Mouse (Mus musculus): ENCODE measurements around the gene Mast4.

The Mast4 gene

DNA sequence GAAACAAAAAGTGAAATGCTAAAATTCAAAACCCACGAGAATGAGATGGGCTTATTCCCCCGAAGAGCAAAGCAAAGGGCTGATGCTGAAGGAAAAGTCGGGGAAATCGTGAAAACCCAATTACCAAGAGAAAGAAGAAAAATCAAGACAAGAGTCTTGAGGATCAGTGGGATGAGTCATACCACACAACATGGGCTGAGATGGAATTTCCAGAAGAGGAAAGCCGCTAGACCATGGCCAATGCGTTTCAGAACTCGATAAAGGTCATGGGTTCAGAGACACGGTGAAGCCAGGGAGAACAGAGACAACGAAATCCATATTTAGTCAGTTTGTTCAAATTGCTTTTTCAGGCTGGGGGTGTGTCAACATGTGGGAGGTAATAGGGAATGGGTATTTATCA is 290.6 kb downstream of the Mast4 start:
- no peak for DNase-seq (ENCODE audit: low spot score)

DNA sequence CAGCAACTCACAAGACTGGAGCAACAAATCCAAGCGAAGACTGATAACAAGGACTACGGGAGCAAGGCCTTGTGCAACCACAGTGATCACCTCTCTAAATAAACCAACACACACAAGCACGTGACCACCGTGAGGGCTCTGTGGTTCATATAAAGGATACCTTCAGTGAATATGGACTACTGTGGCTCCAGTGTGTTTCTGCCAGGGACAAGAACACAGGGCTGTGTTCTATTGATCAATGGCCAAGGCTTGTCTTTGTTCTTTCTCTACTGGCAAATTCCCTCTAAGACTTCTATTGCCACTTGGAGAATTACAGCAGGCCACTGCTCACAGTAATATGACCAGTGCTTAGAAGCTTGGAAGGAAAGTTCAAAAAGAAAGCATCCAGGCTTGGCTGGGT is 291.3 kb downstream of the Mast4 start:
- no peak for DNase-seq (ENCODE audit: low spot score)

DNA sequence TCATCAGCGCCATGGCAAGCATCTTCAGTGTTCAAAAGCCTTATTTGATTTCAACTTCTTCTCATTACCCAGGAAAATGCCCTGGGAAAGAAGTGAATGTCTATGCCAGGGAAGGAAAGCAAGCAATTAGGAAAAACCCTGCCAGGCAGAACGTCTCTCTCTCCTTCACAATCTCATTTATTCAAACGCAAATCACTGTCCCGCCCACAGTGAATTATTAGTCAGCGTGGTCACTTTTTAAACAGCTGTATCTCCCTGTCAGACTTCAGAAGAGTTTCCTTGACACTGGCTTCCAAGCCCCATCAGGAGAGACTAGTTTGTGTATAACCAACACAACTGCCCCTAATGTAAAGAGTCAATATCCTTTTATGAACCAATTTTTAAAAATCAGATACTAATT is 296.8 kb downstream of the Mast4 start:
- no peak for DNase-seq (ENCODE audit: low spot score)

DNA sequence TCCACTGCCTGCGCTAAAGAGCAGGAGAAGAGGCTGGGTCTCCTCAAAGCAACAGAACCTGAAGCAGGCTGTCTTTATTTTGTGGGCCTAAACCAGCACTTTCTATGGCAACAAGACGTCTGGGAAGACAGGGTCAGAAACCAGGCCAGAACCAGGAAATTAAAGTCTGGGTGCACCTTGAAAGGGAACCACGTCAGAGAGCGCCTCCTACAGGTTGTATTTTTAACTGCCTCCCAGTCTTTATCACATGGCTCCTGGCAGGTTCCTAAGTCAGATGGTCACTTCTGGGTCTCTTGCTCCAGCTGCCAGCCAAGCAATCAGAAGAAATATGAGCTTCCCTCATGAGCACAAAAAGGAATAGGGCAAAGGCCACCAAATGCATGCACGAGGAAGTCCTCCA is 304.9 kb downstream of the Mast4 start:
- DNase-seq (ENCODE audit: low spot score), result no peak

DNA sequence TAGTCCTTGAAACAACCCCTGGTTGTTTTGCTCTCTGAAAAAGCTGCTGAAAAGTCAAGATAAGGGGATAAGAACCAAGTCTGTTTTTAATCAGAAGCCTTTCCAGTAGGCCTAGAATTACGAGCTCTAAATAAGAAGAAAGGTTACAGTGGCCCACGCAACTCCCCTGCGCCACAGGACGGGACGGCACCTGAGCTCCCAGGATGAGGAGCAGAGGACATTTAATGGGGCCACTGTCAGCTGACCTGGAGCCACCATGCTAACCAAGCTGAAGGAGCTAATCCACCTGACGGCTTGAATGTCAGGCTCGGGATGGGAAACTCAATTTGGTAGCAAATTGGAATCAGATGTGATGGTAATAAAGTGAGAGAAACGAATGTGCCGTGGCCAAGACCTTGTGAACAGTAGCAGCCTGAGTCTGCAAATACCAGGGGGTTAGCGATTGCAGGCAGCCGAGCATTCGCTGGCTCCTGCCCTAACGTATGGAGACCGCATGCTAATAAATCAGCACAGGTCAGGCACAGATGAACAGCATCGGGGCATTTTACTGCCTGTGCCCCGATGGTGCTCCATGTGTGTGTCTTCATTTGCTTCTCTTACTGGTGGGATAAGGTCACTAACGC is 306.7 kb downstream of the Mast4 start:
- DNase-seq (ENCODE audit: low spot score), result no peak

DNA sequence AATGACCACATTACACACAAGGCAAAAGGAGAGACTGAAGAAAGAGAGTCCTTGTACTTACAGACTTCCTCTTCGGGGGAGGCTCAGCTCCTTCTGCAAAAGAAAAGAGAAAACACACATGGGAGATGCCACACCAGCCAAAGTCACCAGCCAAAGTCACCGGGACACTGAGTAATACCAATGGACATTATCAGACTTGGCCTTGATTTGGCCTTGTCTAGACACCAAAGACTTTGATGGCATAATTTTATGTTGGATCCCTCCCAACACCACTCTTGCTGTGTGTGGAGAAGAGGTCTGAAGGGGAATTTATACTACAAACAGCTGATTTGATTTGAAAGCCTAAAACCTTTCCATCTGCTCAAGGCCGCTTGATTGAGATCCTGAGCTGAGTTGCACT is 308.8 kb downstream of the Mast4 start:
- no peak for DNase-seq (ENCODE audit: low spot score)

DNA sequence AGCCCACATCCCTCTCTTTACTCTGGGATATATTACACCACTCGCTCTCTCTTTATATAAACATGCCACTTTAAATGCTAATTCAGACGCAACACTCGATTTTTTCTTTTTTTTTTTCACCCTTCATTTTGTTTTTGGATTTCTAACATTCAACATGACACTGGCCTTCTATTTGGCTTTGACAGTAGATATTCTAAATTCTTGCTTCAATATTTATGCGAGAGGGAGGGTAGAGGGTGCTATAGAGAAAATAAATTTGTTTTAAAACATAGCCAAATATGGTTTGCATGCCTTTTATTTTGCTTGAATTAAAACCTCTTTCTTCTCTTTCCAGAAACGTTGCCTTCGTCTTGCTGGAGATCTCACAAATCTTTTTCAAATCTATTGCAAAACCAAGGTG is 315.8 kb downstream of the Mast4 start:
- DNase-seq (ENCODE audit: low spot score), result no peak

DNA sequence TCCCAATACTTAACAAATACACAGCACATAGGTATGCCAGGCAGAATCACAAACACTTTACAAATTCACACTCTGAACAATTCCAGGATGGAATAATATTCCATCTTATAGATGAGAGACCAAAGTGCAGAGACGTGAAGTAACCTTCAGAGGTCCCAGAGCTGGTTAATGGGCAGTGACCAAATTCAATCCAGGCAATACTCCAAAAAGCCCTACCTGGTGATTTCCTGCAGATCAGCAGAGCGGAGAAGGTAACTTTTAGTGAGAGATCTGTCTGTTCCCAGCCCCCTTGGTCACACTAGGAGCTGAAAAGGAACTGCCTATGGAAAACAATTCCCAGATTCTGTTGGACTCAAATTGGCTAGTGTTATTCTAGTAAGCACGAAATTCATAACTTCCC is 316.6 kb downstream of the Mast4 start:
- no peak for DNase-seq (ENCODE audit: low spot score)

DNA sequence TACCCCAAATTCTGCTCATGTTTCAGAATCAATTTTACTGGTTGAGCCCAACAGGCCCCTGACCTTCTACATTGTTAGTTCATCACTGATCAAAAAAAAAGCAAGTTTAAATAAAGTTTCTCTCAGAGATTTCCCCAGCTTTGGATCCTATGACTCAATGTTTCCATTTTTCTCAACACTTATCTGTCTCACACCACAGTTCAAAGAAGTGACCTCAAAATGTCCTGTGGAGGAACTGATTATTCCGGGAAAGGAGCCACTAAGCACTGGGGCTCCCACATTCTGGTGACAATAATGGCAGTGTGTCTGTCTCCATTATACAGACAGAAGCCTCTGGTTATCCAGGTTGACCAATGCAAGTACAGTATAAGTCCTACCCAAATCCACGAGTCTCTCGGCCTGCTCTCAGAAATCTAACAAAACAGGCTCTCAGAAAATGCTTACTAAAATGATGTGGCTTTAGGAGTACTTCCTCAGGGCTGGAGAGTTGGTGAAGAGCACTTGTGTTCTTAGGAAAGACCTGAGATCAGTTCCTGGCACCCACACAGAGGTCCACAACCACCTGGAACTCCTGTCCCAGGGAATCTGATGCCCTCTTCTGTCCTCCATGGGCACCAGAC is 319.1 kb downstream of the Mast4 start:
- no peak for DNase-seq (ENCODE audit: low spot score)

DNA sequence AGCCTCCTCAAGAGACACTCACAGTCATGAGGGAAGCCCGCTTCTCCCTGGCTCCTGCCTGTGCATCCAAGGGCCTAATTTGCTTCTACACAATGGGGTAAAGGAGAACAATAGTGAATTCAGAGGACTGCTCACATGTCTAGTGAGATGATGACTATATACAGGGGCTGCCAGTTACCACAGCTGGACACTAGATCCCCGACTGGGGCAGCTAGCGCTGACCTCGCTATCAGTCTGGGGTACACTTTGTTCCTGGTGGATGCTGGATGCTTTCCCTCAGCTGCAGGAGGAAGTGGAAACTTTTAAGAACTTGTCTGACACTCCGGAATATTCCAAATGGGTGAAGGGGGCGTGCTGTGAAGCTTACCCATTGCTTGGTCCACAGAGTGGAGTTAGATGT is 319.7 kb downstream of the Mast4 start:
- peak; percentile 69 for DNase-seq (ENCODE audit: low spot score)

DNA sequence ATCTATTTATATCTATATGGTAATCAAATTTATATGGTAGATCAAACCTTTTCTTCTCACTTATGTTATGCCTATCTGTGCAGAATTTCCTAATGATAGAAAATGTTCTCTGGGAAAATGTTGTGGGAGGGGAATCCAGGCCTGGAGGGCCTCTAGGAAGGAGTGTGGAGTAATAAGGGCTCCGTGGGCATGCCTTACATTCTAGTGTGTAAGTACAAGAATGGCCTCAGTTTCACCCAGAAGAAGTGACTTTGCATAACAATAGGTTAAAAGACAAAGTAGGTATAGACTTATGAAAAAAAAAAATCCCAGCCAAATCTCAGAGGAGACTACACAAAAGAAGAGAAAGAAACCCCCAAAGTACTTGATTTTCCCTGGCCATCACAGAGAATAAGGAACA is 320.1 kb downstream of the Mast4 start:
- DNase-seq (ENCODE audit: low spot score), result peak; percentile 14

DNA sequence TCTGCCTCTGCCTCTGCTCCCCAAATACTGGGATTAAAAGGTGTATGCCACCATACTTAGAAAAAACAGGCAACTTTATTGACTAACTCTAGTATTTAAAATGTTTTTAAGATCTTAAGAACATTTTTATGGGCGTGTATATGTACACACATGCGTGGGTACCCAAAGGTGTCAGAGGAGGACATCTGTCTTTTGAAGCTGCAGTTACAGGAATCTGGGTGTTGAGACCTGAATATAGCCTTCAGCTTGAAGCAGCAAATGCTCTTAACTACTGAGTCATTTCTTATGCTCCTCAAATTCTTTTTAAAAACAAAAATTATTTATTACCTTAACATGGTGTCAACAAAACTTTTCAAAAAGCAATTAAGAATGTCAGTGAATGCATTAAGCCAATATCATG is 329.1 kb downstream of the Mast4 start:
- no peak for DNase-seq (ENCODE audit: low spot score)

DNA sequence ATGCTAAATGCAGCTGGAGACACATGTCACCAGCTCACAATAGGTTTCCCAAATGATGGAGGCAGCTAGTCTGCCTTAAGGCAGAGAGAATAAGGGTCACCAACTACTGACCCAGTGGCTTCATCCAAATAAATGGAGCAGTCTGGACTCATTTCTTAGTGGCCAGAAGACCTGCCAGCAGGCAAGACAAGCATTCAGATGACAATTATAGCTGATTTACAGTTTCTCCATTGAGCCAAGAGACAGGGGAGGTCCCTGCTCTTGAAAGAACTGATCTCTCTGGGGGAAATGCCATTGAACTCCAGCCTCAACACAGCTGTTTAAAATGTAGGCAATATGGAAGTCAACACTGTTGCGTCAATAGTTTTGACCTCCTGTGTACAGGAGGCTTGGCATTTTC is 332.5 kb downstream of the Mast4 start:
- DNase-seq (ENCODE audit: low spot score), result peak; percentile 46

DNA sequence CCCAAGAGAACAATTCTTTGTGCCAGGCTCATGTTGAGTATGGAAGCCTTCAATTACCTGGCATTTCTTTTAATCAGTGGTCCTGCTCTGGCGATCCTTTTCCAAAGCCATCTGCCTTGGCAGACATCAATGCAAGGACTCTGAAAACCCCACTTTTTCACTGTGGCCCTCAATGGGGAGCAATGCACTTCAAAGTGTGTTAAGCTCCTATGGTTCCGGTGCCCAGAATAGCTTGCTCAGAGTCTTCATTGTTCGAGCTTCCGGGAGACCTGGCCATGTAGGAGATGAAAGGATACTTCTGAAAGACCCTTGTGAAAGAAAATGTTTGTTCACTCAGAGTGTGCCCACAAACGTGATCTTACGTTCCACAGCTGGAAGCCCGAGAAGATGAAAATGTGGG is 333.4 kb downstream of the Mast4 start:
- DNase-seq (ENCODE audit: low spot score), result no peak

DNA sequence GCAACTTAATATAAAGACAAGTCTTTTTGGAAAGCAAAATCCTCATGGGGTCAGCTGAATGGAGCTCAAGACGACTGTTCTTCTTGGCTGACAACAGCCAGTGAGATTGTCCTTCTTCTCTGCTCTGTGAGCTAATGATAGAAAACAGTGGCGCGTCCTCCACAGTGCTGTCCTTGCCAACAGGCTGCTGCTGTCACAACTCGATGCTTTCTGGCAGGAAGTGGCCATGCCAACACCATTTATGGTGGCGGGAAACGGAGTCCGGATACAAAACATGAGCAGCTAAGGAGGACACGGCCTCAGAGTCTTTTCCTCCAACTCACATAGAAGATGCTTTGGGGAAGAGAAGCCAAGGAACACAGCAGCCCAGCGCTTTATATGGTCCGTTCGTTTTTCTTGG is 340.2 kb downstream of the Mast4 start:
- no peak for DNase-seq (ENCODE audit: low spot score)

DNA sequence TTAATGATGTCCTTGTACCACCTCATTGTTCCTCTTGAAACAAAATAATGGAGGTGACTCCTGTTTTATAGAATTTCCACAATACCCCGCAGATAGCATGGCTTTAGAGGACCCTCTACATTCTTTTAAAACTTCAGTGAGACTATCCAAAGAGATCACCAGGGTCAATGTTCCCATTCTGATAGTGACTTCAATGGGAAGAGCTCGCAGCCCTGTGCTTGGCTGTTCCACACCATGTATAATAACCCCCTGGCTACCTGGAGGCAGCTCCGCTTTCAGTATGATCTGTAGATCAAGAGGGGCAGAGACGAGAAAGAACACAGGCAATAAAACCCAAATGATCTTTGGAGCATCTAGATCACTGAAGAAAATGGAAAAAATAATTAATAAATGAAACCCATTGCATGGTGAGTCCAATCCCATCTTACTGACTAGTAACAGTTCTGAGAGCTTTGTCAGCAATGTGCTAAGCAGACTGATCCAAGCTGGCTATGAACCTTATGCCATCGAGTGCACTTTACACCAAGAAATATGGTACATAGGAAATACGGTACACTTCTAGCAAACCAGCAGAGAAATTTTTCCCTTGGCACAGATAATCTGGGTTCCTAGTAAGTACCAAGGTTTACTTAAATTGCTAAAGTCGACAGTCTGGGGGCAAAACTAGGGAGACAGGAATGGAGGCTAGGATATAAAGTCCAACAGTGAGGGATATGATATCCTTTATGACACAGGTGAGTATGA is 341.4 kb downstream of the Mast4 start:
- no peak for DNase-seq (ENCODE audit: low spot score)

DNA sequence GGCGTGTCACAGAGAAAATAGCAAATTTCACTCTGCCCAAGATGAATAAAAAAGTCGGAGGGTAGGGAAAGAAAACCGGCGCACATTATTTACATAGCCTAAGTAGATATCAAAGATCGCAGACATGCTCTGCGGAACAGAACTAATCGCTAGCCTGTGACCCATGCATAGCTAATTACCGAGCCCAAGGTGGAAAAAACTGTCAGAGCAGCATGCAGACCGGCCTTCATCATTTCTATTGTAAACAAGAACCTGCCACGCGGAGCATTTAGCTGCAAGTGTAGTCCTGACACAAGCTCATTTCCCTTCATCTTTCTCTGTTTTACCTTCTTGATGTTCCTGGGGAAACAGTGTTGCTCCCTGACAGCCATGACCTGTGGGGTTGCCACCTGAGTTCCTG is 342.4 kb downstream of the Mast4 start:
- no peak for DNase-seq (ENCODE audit: low spot score)

DNA sequence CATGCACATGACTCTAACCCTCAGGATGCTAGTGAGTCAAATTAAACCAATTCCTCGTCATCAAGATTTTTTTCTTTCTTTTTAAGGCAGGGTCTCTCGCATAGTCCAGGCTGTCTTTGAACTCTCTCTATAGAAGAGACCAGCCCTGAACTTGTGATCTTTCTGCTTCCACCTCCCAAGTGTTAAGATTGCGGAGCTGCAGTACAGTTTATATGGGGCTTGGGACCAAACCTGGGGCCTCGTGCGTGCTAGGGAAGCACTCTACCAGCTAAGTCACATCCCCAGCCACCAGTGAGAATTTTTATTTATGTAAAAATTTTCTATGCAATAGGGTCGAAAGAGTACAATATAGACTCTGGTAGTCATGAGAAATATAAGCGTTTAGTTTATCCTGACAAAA is 343.1 kb downstream of the Mast4 start:
- DNase-seq (ENCODE audit: low spot score), result no peak

DNA sequence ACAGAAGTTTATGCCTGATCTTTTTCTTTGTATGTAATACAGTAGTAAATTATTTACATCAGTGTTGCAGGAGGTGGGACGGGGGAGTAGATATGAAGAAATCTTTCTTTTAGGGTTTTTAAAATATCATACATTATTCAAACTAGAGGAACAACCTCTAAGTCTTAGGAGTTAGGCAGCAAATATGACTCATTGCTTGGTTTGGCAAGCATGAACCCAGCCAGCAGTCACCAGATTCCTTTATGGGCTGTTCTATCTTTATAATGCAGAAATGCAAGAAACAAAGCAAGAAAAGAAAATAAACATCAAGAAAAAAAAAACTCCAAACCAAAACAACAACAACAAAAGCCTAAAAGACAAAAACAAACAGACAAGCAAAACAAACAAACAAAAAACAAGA is 344.2 kb downstream of the Mast4 start:
- DNase-seq (ENCODE audit: low spot score), result no peak

DNA sequence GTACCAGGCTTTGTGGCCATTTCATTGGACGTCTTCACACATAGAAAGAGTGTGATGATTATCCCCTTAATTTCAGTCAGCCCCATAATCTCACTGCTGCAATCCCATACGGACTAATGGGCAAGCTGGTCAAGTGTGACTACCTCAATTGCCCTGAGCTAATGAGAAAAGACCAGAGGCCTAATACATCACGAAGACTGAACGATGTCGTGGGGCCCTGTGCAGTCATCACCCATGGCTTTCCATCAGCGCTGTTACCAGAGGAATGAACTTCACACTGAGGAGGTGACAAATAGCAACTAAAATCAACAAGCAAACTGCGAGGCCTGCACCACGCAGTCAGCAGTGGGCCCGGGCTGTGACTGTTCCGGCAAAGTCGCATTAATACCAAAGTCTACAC is 344.7 kb downstream of the Mast4 start:
- no peak for DNase-seq (ENCODE audit: low spot score)

DNA sequence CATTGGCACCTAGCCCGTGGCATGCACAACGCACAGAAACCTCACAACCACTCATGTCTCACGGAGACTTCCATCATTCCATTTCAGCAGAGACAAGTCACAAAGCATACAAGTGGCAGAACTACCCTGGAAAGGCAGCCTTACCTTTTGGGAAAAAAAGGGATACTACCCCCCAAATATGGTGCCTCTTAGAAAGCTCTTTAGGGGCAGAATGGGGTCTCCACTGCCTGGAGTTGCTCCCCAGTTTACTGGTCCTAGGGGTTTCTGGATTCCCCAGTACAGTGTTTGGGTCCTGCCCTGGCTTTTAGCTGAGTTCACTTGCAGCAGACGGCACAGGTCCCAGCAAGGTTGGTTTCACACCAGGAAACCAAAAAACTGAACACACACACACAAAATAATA is 345.3 kb downstream of the Mast4 start:
- DNase-seq (ENCODE audit: low spot score), result no peak

DNA sequence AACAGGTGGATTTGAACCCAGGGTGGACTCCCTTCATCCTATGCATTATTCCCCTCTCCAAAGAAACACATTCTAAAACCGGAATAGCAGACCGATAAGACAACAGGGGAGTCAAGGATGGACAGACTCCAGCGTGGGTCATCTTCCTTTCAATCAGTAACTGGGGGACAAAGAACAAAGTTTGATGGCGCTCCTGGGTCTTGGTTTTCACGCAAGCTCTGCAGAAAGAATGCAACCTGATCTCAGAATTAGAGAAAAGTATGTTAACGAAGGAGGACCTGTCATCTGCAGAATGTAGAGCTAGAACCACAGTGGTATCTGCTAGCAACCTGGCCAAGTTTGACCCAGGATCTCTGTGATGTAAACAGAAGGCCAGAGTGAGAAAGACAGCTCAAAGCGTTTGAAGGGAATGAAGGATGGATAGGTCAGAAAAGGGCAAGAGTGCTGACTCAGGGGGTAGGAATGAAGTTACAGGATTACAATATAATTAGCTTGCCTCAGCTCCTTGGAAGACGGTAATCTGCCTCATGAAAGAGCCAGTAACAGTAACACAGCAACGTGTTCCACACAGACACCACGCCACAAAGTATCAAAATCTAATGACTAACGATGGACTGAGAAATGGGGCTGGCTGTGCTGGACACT is 345.9 kb downstream of the Mast4 start:
- DNase-seq (ENCODE audit: low spot score), result no peak

DNA sequence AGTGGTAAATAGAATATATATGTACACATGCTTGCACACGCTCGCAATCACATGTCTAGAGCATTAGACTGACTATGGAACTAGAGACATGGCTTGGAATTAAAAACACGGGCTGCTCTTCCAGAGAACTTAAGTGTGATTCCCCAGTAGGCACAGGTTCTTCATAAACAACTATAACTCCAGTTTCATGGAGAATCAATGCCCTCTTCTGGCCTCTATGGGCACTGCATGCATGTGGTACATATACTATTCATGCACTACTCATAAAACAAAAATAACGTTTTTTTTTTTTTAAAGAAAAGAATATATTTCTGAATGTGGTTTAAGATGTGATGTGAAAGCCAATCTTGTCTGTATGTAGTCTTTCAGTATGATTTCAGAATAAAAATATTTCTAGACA is 349.7 kb downstream of the Mast4 start:
- DNase-seq (ENCODE audit: low spot score), result no peak

All from retina, embryonic 14.5 days (tissue).